Mouse (Mus musculus): ENCODE measurements around the gene Fam13c.
"Not testable (repeated sequence)": the region's sequence is repeated elsewhere in the genome, so short reads cannot be mapped to it uniquely, and the experiment has no call there.

The Fam13c gene

GRCm38 (mm10) chr10:70439676-70440521 is at the start of gene Fam13c:
Gene Fam13c (plus strand): TSS chr10:70440481.
- DNase-seq (ENCODE audit: low read depth) = no peak

GRCm38 (mm10) chr10:70395900-70396299 is 44.4 kb upstream of the Fam13c start:
- DNase-seq (ENCODE audit: low read depth) = no peak

- no peak for DNase-seq (ENCODE audit: low read depth)
Measured at GRCm38 (mm10) chr10:70398224-70398623, 42.1 kb upstream of the Fam13c start.

- DNase-seq (ENCODE audit: low read depth) = no peak
Measured at GRCm38 (mm10) chr10:70402006-70402405, 38.3 kb upstream of the Fam13c start.

- DNase-seq (ENCODE audit: low read depth) = no peak
Measured at GRCm38 (mm10) chr10:70402711-70403110, 37.6 kb upstream of the Fam13c start.

GRCm38 (mm10) chr10:70417811-70418486 is 22.3 kb upstream of the Fam13c start:
- DNase-seq (ENCODE audit: low read depth) = no peak

GRCm38 (mm10) chr10:70419282-70420264 is 20.7 kb upstream of the Fam13c start:
- DNase-seq (ENCODE audit: low read depth) = no peak

- DNase-seq (ENCODE audit: low read depth) = no peak
Measured at GRCm38 (mm10) chr10:70426373-70426772, 13.9 kb upstream of the Fam13c start.

GRCm38 (mm10) chr10:70428121-70428662 is 12.1 kb upstream of the Fam13c start:
- no peak for DNase-seq (ENCODE audit: low read depth)

GRCm38 (mm10) chr10:70429341-70429740 is 10.9 kb upstream of the Fam13c start:
- no peak for DNase-seq (ENCODE audit: low read depth)

GRCm38 (mm10) chr10:70433334-70433733 is 6.9 kb upstream of the Fam13c start:
- DNase-seq (ENCODE audit: low read depth) = no peak

GRCm38 (mm10) chr10:70433736-70434135 is 6.5 kb upstream of the Fam13c start:
- DNase-seq (ENCODE audit: low read depth) = not testable (repeated sequence)

GRCm38 (mm10) chr10:70436656-70437055 is 3.6 kb upstream of the Fam13c start:
- no peak for DNase-seq (ENCODE audit: low read depth)

- DNase-seq (ENCODE audit: low read depth) = no peak
Measured at GRCm38 (mm10) chr10:70437289-70437688, 3.0 kb upstream of the Fam13c start.

- DNase-seq (ENCODE audit: low read depth) = no peak
Measured at GRCm38 (mm10) chr10:70440639-70441461, 569 bp downstream of the Fam13c start.

GRCm38 (mm10) chr10:70442156-70442555 is 1.9 kb downstream of the Fam13c start:
- no peak for DNase-seq (ENCODE audit: low read depth)

GRCm38 (mm10) chr10:70442623-70443022 is 2.3 kb downstream of the Fam13c start:
- DNase-seq (ENCODE audit: low read depth) = no peak

GRCm38 (mm10) chr10:70447787-70448186 is 7.5 kb downstream of the Fam13c start:
- no peak for DNase-seq (ENCODE audit: low read depth)

GRCm38 (mm10) chr10:70449206-70449605 is 8.9 kb downstream of the Fam13c start:
- no peak for DNase-seq (ENCODE audit: low read depth)

GRCm38 (mm10) chr10:70455886-70456305 is 15.6 kb downstream of the Fam13c start:
- no peak for DNase-seq (ENCODE audit: low read depth)
